Mouse (Mus musculus) G1E (cell line): ENCODE measurements at regions not wholly inside any gene's neighbourhood (a gene's known extent, or its start where the extent isn't known, plus 50 kb on each side); places are given as distances from the start of the nearest gene placed in this dataset.

ENCODE experiments used
- CTCF ChIP-seq: IDR thresholded peaks from 2 replicates; pipeline ENCODE4 v1.5.1; 2012; ENCODE audit warnings: low read depth, low read length, inconsistent platforms, mixed read lengths
- GATA1 ChIP-seq: IDR thresholded peaks from 2 replicates; pipeline ENCODE4 v1.6.1; 2012; ENCODE audit warnings: borderline replicate concordance, low read length, inconsistent platforms, mixed read lengths
- GATA2 ChIP-seq: IDR thresholded peaks from 2 replicates; pipeline ENCODE4 v1.6.1; 2012; ENCODE audit warnings: low read depth, low read length, inconsistent platforms, borderline replicate concordance
- POLR2AphosphoS5 ChIP-seq: IDR thresholded peaks from 2 replicates; pipeline ENCODE4 v1.6.1; 2012; ENCODE audit warnings: low read depth, low read length, inconsistent platforms; ENCODE audit not compliant: insufficient replicate concordance
- TAL1 ChIP-seq: conservative IDR thresholded peaks from 2 replicates; pipeline ENCODE4 v1.6.1; 2012; ENCODE audit warnings: low read depth, low read length, inconsistent platforms, mixed read lengths

- TF ChIP-seq CTCF (no peak), TAL1 (no peak), GATA1 (no peak), POLR2AphosphoS5 (no peak), GATA2 (no peak)
Observed at GRCm38 (mm10) chr16:81774626-81775025, 574.1 kb downstream of the Ncam2 start.
